Mouse (Mus musculus): ENCODE measurements around the gene Sptan1. TPM values are rescaled to one million over a fixed set of nuclear protein-coding genes. Genes with fewer than 3 reads are reported as not detected.

Sptan1 gene
- polyA plus RNA-seq, 1 experiment from 2014 or later: 381 TPM

DNA sequence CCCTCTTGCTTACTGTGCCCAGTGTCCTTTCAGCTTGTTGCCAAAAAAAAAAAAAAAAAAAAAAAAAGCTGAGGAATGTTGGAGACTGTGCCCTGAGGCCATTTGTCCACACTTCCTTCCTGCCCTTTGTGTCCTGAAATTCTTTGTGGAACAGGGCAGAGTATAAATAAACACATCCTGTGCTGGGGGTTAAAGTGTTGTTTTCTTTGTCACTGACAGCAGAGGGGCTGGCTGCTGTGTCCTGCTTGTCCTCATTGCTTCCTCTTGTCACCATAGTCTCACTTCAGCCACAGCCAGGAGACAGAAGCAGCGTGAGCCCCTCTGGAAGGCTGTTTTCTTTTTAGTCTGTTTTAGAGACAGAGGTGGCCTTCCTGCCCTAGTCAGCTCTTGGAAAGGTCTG, 20.6 kb upstream of the Sptan1 start:
- H3K9ac ChIP-seq (replicated peaks; ENCODE audit: low read depth, low read length): no peak overlapping the region
- no peaks in the 10 kb centered on the region for H3K4me1 ChIP-seq (ENCODE audit: control insufficient read depth, insufficient read depth, low read length)
- no peaks in the 10 kb centered on the region for H3K9me3 ChIP-seq (ENCODE audit: control insufficient read depth, low read length)
- H3K4me2 ChIP-seq (ENCODE audit: low read depth, low read length): no peak overlapping the region
- no peak overlapping the region for H3K27ac ChIP-seq (ENCODE audit: low read depth, low read length)
- no peaks in the 10 kb centered on the region for H3K27me3 ChIP-seq (ENCODE audit: control insufficient read depth, insufficient read depth, low read length)
- peaks cover 62% of the 10 kb centered on the region for H3K36me3 ChIP-seq (ENCODE audit: control insufficient read depth, insufficient read depth, low read length)
- ATAC-seq (ENCODE audit: low read depth): no peak
- no peak overlapping the region for H3K4me3 ChIP-seq (ENCODE audit: low read depth, low read length)
- WGBS: 75% methylated on average over 1 of the region's 1 CpGs

DNA sequence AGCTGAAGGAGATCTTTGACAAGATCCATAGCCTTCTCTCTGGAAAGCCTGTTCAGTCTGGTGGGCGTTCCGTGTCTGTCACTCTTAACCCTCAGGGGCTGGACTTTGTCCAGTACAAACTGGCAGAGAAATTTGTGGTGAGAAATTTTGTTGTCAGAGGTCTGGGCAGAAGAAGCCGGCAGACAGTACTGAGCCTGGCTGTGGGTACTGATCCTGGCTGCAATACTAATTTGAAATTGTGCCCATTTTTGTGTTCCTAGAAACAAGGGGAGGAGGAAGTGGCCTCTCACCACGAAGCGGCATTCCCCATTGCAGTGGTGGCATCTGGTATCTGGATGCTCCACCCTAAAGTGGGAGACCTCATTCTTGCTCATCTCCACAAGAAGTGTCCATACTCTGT, 16.5 kb upstream of the Sptan1 start:
- H3K9ac ChIP-seq (replicated peaks; ENCODE audit: low read depth, low read length): no peak overlapping the region
- H3K9me3 ChIP-seq (ENCODE audit: control insufficient read depth, low read length): no peaks in the 10 kb centered on the region
- no peak overlapping the region for H3K27ac ChIP-seq (ENCODE audit: low read depth, low read length)
- H3K4me3 ChIP-seq (ENCODE audit: low read depth, low read length): no peak overlapping the region
- ATAC-seq (ENCODE audit: low read depth): no peak
- H3K4me1 ChIP-seq (ENCODE audit: control insufficient read depth, insufficient read depth, low read length): no peaks in the 10 kb centered on the region
- H3K36me3 ChIP-seq (ENCODE audit: control insufficient read depth, insufficient read depth, low read length): peaks cover 59% of the 10 kb centered on the region
- WGBS: 97% methylated on average over 5 of the region's 5 CpGs
- H3K4me2 ChIP-seq (ENCODE audit: low read depth, low read length): no peak overlapping the region
- H3K27me3 ChIP-seq (ENCODE audit: control insufficient read depth, insufficient read depth, low read length): no peaks in the 10 kb centered on the region

GRCm38 (mm10) chr2:29961246-29961645, 4.1 kb upstream of the Sptan1 start:
- Histone ChIP-seq H3K4me1 (ENCODE audit: control insufficient read depth, insufficient read depth, low read length) (peaks cover 11% of the 10 kb centered on the region; the same call in 1 of the 2 replicates), H3K9ac (replicated peaks; ENCODE audit: low read depth, low read length) (no peak overlapping the region), H3K36me3 (ENCODE audit: control insufficient read depth, insufficient read depth, low read length) (peaks cover 15% of the 10 kb centered on the region), H3K27me3 (ENCODE audit: control insufficient read depth, insufficient read depth, low read length) (no peaks in the 10 kb centered on the region), H3K9me3 (ENCODE audit: control insufficient read depth, low read length) (no peaks in the 10 kb centered on the region), H3K4me2 (ENCODE audit: low read depth, low read length) (no peak overlapping the region), H3K27ac (ENCODE audit: low read depth, low read length) (no peak overlapping the region), H3K4me3 (ENCODE audit: low read depth, low read length) (no peak overlapping the region)
- WGBS: 93% methylated on average over 7 of the region's 7 CpGs
- no peak for ATAC-seq (ENCODE audit: low read depth)

DNA sequence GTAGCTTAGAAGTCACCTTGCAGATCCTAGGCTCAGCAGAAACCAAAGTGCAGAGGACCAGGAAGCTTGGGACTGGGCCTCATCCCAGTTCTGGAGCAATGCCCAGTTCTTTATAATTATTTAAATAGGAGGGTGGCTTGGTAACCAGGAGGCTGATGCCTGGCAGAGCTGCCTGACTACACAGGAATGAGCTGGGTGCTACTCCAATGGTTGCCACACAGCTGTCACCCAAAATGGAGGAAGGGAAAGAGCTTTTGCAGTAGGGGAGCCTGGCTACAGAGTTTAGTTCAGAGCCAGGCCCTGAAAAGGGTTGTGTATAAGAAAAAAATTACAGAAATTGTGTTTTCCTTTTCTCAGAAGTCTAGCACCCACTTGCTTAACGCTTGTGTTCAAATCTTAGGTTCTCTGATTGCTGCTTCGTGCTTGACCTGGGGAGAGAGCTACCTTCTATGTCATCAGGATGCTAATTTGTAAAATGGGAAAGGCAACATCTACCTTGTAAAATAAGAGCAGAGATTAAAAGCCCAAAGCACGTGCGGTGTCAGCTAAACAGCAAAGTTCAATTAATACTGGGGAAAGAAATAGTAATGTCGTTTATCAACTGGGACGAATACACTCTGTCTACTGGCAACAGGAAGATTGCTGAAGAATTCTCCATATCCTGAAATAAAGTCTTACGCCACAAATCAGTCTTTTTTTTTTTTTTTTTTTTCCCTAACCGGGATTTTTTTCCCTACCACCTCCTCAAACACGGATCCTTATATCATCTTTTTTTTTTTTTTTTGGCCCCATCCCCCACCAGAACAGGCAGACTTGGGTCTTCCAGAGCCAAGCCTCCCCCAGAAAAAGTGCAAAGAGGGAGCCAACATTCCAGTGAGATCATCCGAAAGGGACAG, 758 bp upstream of the Sptan1 start:
- peak overlapping the region; percentile 98 for H3K27ac ChIP-seq (ENCODE audit: low read depth, low read length)
- ATAC-seq (ENCODE audit: low read depth): no peak
- H3K9ac ChIP-seq (replicated peaks; ENCODE audit: low read depth, low read length): peak overlapping the region; percentile 100
- WGBS: 14% methylated on average over 10 of the region's 10 CpGs
- peak overlapping the region; percentile 91 for H3K4me3 ChIP-seq (ENCODE audit: low read depth, low read length)
- peaks cover 38% of the 10 kb centered on the region for H3K4me1 ChIP-seq (ENCODE audit: control insufficient read depth, insufficient read depth, low read length)
- H3K36me3 ChIP-seq (ENCODE audit: control insufficient read depth, insufficient read depth, low read length): peaks cover 4% of the 10 kb centered on the region; the same call in 1 of the 2 replicates
- peak overlapping the region; percentile 79 for H3K4me2 ChIP-seq (ENCODE audit: low read depth, low read length)
- H3K27me3 ChIP-seq (ENCODE audit: control insufficient read depth, insufficient read depth, low read length): no peaks in the 10 kb centered on the region
- no peaks in the 10 kb centered on the region for H3K9me3 ChIP-seq (ENCODE audit: control insufficient read depth, low read length)

DNA sequence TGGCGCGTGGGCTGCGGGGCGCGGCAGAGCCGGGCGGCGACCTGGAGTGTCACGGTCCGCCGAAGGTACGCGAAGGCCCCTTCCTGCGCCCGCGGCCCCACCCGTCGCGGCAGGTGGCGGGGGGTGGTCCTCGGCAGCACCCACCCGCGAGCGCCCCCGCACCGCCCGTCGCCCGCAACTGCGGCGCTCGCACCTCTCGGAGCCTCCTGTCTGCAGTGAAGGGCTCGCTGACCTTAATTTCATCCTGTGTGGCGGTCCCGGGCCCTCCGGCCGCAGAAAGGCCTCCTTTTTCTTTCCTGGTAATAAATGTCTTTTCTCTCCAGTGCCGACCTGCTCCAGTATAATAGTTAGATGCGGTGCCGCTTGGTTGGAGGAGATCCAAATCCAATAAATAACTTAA, 546 bp downstream of the Sptan1 start:
- no peaks in the 10 kb centered on the region for H3K27me3 ChIP-seq (ENCODE audit: control insufficient read depth, insufficient read depth, low read length)
- H3K4me3 ChIP-seq (ENCODE audit: low read depth, low read length): peak overlapping the region; percentile 91
- peaks cover 42% of the 10 kb centered on the region for H3K4me1 ChIP-seq (ENCODE audit: control insufficient read depth, insufficient read depth, low read length)
- peak overlapping the region; percentile 100 for H3K9ac ChIP-seq (replicated peaks; ENCODE audit: low read depth, low read length)
- under 1% methylated on average over 32 of the region's 41 CpGs for WGBS
- H3K9me3 ChIP-seq (ENCODE audit: control insufficient read depth, low read length): no peaks in the 10 kb centered on the region
- H3K36me3 ChIP-seq (ENCODE audit: control insufficient read depth, insufficient read depth, low read length): peaks cover 4% of the 10 kb centered on the region; the same call in 1 of the 2 replicates
- H3K4me2 ChIP-seq (ENCODE audit: low read depth, low read length): peak overlapping the region; percentile 79
- peak overlapping the region; percentile 98 for H3K27ac ChIP-seq (ENCODE audit: low read depth, low read length)
- ATAC-seq (ENCODE audit: low read depth): peak; percentile 52

DNA sequence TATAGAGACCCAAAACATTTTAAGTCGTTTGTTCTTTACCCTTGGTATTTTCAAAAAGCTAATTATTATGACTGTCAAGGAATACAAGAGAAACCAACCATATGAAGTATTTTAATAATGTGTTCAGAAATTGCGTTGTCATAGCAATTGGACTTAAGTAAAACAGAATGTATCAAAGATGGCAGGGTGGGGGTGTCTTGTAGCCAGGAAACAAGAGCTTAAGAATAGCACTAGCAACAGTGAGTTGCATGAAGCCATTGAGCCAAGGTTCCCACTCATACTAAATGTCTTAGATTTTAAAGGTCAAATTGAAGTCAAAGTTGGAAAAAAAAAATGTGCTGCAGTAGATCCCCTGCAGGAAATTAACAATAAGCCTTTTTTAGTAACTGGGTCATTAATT, 1.5 kb downstream of the Sptan1 start:
- peaks cover 4% of the 10 kb centered on the region for H3K36me3 ChIP-seq (ENCODE audit: control insufficient read depth, insufficient read depth, low read length)
- whole genome bisulfite sequencing: 59% methylated on average over 2 of the region's 2 CpGs
- no peaks in the 10 kb centered on the region for H3K9me3 ChIP-seq (ENCODE audit: control insufficient read depth, low read length)
- peaks cover 46% of the 10 kb centered on the region for H3K4me1 ChIP-seq (ENCODE audit: control insufficient read depth, insufficient read depth, low read length)
- no peak for ATAC-seq (ENCODE audit: low read depth)
- peak overlapping the region; percentile 52; the same call in 1 of the 2 replicates for H3K27ac ChIP-seq (ENCODE audit: low read depth, low read length)
- peak overlapping the region; percentile 91 for H3K4me3 ChIP-seq (ENCODE audit: low read depth, low read length)
- peak overlapping the region; percentile 100; the same call in 1 of the 2 replicates for H3K9ac ChIP-seq (replicated peaks; ENCODE audit: low read depth, low read length)
- H3K27me3 ChIP-seq (ENCODE audit: control insufficient read depth, insufficient read depth, low read length): no peaks in the 10 kb centered on the region
- H3K4me2 ChIP-seq (ENCODE audit: low read depth, low read length): peak overlapping the region; percentile 79

- H3K27me3 ChIP-seq (ENCODE audit: control insufficient read depth, insufficient read depth, low read length): no peaks in the 10 kb centered on the region
- peaks cover 54% of the 10 kb centered on the region for H3K4me1 ChIP-seq (ENCODE audit: control insufficient read depth, insufficient read depth, low read length)
- H3K36me3 ChIP-seq (ENCODE audit: control insufficient read depth, insufficient read depth, low read length): peaks cover 4% of the 10 kb centered on the region
- H3K4me3 ChIP-seq (ENCODE audit: low read depth, low read length): peak overlapping the region; percentile 91
- 43% methylated on average over 5 of the region's 5 CpGs for WGBS
- ATAC-seq (ENCODE audit: low read depth): no peak
- H3K27ac ChIP-seq (ENCODE audit: low read depth, low read length): no peak overlapping the region
- no peaks in the 10 kb centered on the region for H3K9me3 ChIP-seq (ENCODE audit: control insufficient read depth, low read length)
- peak overlapping the region; percentile 32; the same call in 1 of the 2 replicates for H3K9ac ChIP-seq (replicated peaks; ENCODE audit: low read depth, low read length)
- H3K4me2 ChIP-seq (ENCODE audit: low read depth, low read length): peak overlapping the region; percentile 79
Measured at GRCm38 (mm10) chr2:29967768-29968167, 2.4 kb downstream of the Sptan1 start.

DNA sequence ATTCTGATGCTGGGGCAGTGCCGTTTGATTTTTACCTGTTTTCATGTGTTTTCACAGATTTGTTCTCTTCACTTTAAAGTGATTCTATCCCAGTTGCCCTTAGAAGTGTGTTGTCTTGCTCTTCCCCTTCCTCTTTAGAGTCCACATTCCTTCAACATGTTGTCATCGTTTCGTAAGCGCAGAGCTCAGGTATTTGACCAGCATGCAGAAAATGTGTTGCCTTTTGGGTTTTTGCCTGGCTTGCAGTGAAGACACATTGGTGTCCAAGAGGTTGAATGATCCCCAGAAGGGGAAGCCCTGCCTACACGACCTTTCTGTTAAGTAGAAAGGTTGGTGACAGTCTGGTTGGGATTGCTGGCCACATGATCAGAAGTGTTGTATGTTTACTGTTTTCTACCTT, 3.3 kb downstream of the Sptan1 start:
- H3K27ac ChIP-seq (ENCODE audit: low read depth, low read length): no peak overlapping the region
- WGBS: 77% methylated on average over 5 of the region's 5 CpGs
- no peak for ATAC-seq (ENCODE audit: low read depth)
- peak overlapping the region; percentile 79; the same call in 1 of the 2 replicates for H3K4me2 ChIP-seq (ENCODE audit: low read depth, low read length)
- no peak overlapping the region for H3K9ac ChIP-seq (replicated peaks; ENCODE audit: low read depth, low read length)
- no peaks in the 10 kb centered on the region for H3K9me3 ChIP-seq (ENCODE audit: control insufficient read depth, low read length)
- H3K4me3 ChIP-seq (ENCODE audit: low read depth, low read length): 0 out of 2 replicates have a peak overlapping the region, but pooled peaks have one; percentile 0
- H3K27me3 ChIP-seq (ENCODE audit: control insufficient read depth, insufficient read depth, low read length): no peaks in the 10 kb centered on the region
- H3K4me1 ChIP-seq (ENCODE audit: control insufficient read depth, insufficient read depth, low read length): peaks cover 52% of the 10 kb centered on the region
- peaks cover 4% of the 10 kb centered on the region for H3K36me3 ChIP-seq (ENCODE audit: control insufficient read depth, insufficient read depth, low read length)

All from neural tube, embryonic 14.5 days (tissue).